Comparison of ENCODE assay signal across 8 mouse cellular contexts in the genomic region with DNA sequence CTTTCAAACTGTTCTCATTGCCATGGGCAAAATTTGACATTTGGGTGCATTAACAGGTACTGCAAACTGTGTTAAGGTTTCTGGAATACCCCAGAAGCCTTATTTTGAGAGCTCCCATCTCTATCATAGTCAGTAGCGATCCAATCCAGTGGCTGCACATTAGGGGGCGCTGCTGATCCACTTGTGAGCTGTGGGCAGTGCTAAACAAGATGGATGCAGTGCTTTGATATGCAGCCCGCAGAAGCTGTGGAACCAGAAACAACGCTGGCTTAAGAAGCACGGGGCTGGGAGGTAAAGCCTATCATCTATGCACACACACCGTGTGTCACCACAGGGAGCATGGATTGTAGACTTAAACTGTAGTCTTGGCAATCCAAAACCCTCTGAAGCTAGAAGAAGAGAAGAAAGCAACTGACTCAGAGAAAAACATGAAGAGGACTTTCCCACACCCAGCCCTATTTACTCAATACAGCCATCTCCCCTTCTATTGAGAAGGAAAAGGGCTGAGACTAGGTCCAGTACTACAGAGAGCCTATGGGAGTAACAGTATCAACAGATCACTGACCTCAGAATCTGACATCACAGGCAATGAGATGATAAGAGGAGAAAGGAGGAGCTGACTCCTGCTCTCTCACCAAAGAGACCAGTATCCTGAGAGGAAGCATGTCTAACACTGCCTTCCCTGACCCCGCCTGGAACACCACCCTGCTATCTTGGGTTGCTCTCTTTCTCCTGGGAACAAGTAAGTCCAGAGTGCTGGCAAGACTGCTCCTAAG.
A peak's percentile ranks its signal among the peaks of the same experiment; 100 is the strongest.
DNase-seq lines count a peak whose midpoint lies in the region; ATAC-seq and TF ChIP-seq lines count a peak whose summit lies in the region.

No protein-coding gene starts in this region.

- no peak overlapping the region for H3K4me2 ChIP-seq in forebrain, embryonic 16.5 days (ENCODE audit: low read length)
- H3K4me2 ChIP-seq in hindbrain, postnatal 0 days (ENCODE audit: low read depth, low read length): peak overlapping the region; percentile 34; the same call in 1 of the 2 replicates

- 18% methylated on average over 7 of the region's 7 CpGs for WGBS in forebrain, embryonic 10.5 days
- 17% methylated on average over 7 of the region's 7 CpGs for WGBS in forebrain, embryonic 16.5 days
- 15% methylated on average over 7 of the region's 7 CpGs for WGBS in hindbrain, postnatal 0 days
- WGBS in midbrain, embryonic 10.5 days: 18% methylated on average over 7 of the region's 7 CpGs

- no peaks in the 10 kb centered on the region for H3K36me3 ChIP-seq in forebrain, embryonic 10.5 days (replicated peaks)
- no peaks in the 10 kb centered on the region for H3K36me3 ChIP-seq in forebrain, embryonic 16.5 days (ENCODE audit: control insufficient read depth, insufficient read depth)
- no peaks in the 10 kb centered on the region for H3K36me3 ChIP-seq in hindbrain, postnatal 0 days (ENCODE audit: insufficient read depth, low read length)
- H3K36me3 ChIP-seq in midbrain, embryonic 10.5 days: no peaks in the 10 kb centered on the region

- intact Hi-C loops in left cerebral cortex, postnatal 10 days (cut with DNase I): no loop called here

- 0 out of 2 replicates have a peak, but pooled peaks cover 4% of the 10 kb centered on the region for H3K4me1 ChIP-seq in forebrain, embryonic 10.5 days
- no peaks in the 10 kb centered on the region for H3K4me1 ChIP-seq in forebrain, embryonic 16.5 days (replicated peaks; ENCODE audit: control insufficient read depth, insufficient read depth, low read length)
- no peaks in the 10 kb centered on the region for H3K4me1 ChIP-seq in hindbrain, postnatal 0 days (ENCODE audit: insufficient read depth, low read length)
- H3K4me1 ChIP-seq in midbrain, embryonic 10.5 days: no peaks in the 10 kb centered on the region

- no peak overlapping the region for H3K27ac ChIP-seq in forebrain, embryonic 10.5 days
- H3K27ac ChIP-seq in forebrain, embryonic 16.5 days (ENCODE audit: low read length): no peak overlapping the region
- no peak overlapping the region for H3K27ac ChIP-seq in hindbrain, postnatal 0 days
- no peak overlapping the region for H3K27ac ChIP-seq in midbrain, embryonic 10.5 days (replicated peaks)

- peak; percentile 36 for DNase-seq in forebrain, embryonic 10.5 days (ENCODE audit: extremely low spot score, low spot score)
- DNase-seq in cerebellum, adult 9-10 months: peak; percentile 11
- peak; percentile 35 to 39 for DNase-seq in frontal cortex, postnatal 25 days (ENCODE audit: low spot score in 2 of 2)
- DNase-seq in hindbrain, postnatal 0 days (ENCODE audit: low spot score): peak; percentile 82
- peak; percentile 64 to 75 for DNase-seq in left cerebral cortex, postnatal 10 days (ENCODE audit: extremely low spot score in 1 of 2, low spot score in 2 of 2)
- DNase-seq in midbrain, embryonic 10.5 days (ENCODE audit: low spot score): peak; percentile 53
- peak; percentile 81 for DNase-seq in right cerebral cortex, postnatal 4 days

- no peak overlapping the region for H3K9ac ChIP-seq in forebrain, embryonic 16.5 days (replicated peaks; ENCODE audit: low read depth, low read length)
- H3K9ac ChIP-seq in hindbrain, postnatal 0 days (replicated peaks; ENCODE audit: low read length): no peak overlapping the region

- no peaks in the 10 kb centered on the region for H3K27me3 ChIP-seq in forebrain, embryonic 10.5 days (ENCODE audit: poor library complexity, severe bottlenecking)
- H3K27me3 ChIP-seq in forebrain, embryonic 16.5 days (replicated peaks; ENCODE audit: control insufficient read depth, insufficient read depth, low read length): no peaks in the 10 kb centered on the region
- no peaks in the 10 kb centered on the region for H3K27me3 ChIP-seq in hindbrain, postnatal 0 days (ENCODE audit: insufficient read depth, low read length)
- no peaks in the 10 kb centered on the region for H3K27me3 ChIP-seq in midbrain, embryonic 10.5 days (ENCODE audit: low read depth, poor library complexity, severe bottlenecking)

- no peak for ATAC-seq in forebrain, embryonic 16.5 days
- peak; percentile 86 for ATAC-seq in hindbrain, postnatal 0 days

- peak; percentile 75 for TF ChIP-seq CTCF in hindbrain, postnatal 0 days (IDR thresholded peaks at IDR 0.05; ENCODE audit: low read depth)

- no peak overlapping the region for H3K4me3 ChIP-seq in forebrain, embryonic 10.5 days
- H3K4me3 ChIP-seq in forebrain, embryonic 16.5 days (replicated peaks; ENCODE audit: low read length): no peak overlapping the region
- H3K4me3 ChIP-seq in hindbrain, postnatal 0 days (ENCODE audit: low read length): no peak overlapping the region
- 0 out of 2 replicates have a peak overlapping the region, but pooled peaks have one; percentile 11 for H3K4me3 ChIP-seq in midbrain, embryonic 10.5 days

- H3K9me3 ChIP-seq in forebrain, embryonic 10.5 days: no peaks in the 10 kb centered on the region
- H3K9me3 ChIP-seq in forebrain, embryonic 16.5 days (ENCODE audit: control insufficient read depth, low read length): no peaks in the 10 kb centered on the region
- H3K9me3 ChIP-seq in hindbrain, postnatal 0 days (ENCODE audit: low read length): no peaks in the 10 kb centered on the region
- H3K9me3 ChIP-seq in midbrain, embryonic 10.5 days (replicated peaks): no peaks in the 10 kb centered on the region

Comparison
In these comparisons a context has a peak if more than half of its experiments do, and no peak if none do; other contexts are left out.
1. DNase-seq: peak in every context shown above with its lines; median percentile 82 in hindbrain, postnatal 0 days; 81 in right cerebral cortex, postnatal 4 days; 70 in left cerebral cortex, postnatal 10 days; 53 in midbrain, embryonic 10.5 days; 37 in frontal cortex, postnatal 25 days; 36 in forebrain, embryonic 10.5 days; 11 in cerebellum, adult 9-10 months.